Mouse (Mus musculus) heart, embryonic 12.5 days (tissue): ENCODE results near the gene Pde10a. TPM values are rescaled to one million over a fixed set of nuclear protein-coding genes. Genes with fewer than 3 reads are reported as not detected.
"Not testable (repeated sequence)": the region's sequence is repeated elsewhere in the genome, so short reads cannot be mapped to it uniquely, and the experiment has no call there.

ENCODE experiments used
- ATAC-seq: fragments of 200-750 bp; cut with Nextera tagmentation; 2 replicates; pipeline ENCODE4 v1.8.0; 2017; ENCODE audit warnings: moderate TSS enrichment, moderate library complexity; ENCODE audit not compliant: insufficient number of reproducible peaks, low FRiP score
- H3K27ac ChIP-seq: fragments of 300-500 bp; sonication (generic); 2 replicates; pipeline ENCODE4 v1.5.1; 2016; ENCODE audit warnings: mild to moderate bottlenecking, moderate library complexity; ENCODE audit not compliant: poor library complexity, severe bottlenecking
- H3K27me3 ChIP-seq: fragments of 300-500 bp; sonication (generic); replicated peaks from 2 replicates; pipeline ENCODE4 v1.6.1; 2016; ENCODE audit warnings: mild to moderate bottlenecking, moderate library complexity
- H3K36me3 ChIP-seq: fragments of 300-500 bp; sonication (generic); 2 replicates; pipeline ENCODE4 v1.6.1; 2016; ENCODE audit warnings: mild to moderate bottlenecking, moderate library complexity
- H3K4me1 ChIP-seq: fragments of 300-500 bp; sonication (generic); replicated peaks from 2 replicates; pipeline ENCODE4 v1.6.1; 2016; ENCODE audit warnings: mild to moderate bottlenecking
- H3K4me2 ChIP-seq: fragments of 300-500 bp; sonication (generic); 2 replicates; pipeline ENCODE4 v1.6.1; 2016; ENCODE audit warnings: mild to moderate bottlenecking, moderate library complexity
- H3K4me3 ChIP-seq: fragments of 300-500 bp; sonication (generic); 2 replicates; pipeline ENCODE4 v1.5.1; 2016; ENCODE audit warnings: mild to moderate bottlenecking
- H3K9ac ChIP-seq: fragments of 300-500 bp; sonication (generic); 2 replicates; pipeline ENCODE4 v1.6.1; 2016; ENCODE audit warnings: mild to moderate bottlenecking, moderate library complexity
- H3K9me3 ChIP-seq: fragments of 300-500 bp; sonication (generic); replicated peaks from 2 replicates; pipeline ENCODE4 v1.6.1; 2016; ENCODE audit warnings: mild to moderate bottlenecking, moderate library complexity
- WGBS: fragments of 180-500 bp; shearing (Covaris S2); methylation state at CpG from one replicate; pipeline ENCODE4 v1.1.7; 2016; 5-methylcytosine and 5-hydroxymethylcytosine counted together
- polyA plus RNA-seq: library from polyadenylated mRNA; unstranded; fragments of >200 nt; fragmentation: Nextera tagmentation; extraction: Ambion mirVana; gene quantifications from 2 replicates; pipeline ENCODE4 v1.2.1, GENCODE M21; 2016

The Pde10a gene
- polyA plus RNA-seq, 1 experiment from 2014 or later: 1.4 TPM

DNA sequence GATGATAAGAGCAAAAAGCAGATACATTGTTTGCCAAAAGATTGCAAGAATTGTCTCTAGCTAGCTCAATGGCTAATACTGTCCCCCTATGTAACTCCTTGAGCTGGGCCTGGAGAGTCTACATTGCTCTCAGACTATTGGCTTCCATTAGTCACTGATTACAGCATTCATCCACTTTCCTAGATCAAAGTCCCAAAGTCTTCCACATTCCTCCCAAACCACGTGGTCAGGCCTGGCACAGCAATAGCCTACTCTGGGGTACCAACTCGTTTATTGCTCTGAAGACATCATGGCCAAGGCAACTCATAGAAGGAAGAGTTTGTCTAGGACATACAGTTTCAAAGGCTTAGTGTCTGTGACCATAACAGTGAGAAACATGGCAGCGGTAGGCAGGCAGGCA, 173.6 kb downstream of the Pde10a start:
- Histone ChIP-seq H3K4me2 (no peak overlapping the region), H3K36me3 (no peaks in the 10 kb centered on the region), H3K9ac (no peak overlapping the region), H3K4me1 (no peaks in the 10 kb centered on the region), H3K9me3 (peaks cover 6% of the 10 kb centered on the region), H3K27me3 (no peaks in the 10 kb centered on the region), H3K4me3 (no peak overlapping the region), H3K27ac (no peak overlapping the region)
- no peak for ATAC-seq
- WGBS: 63% methylated on average over 3 of the region's 3 CpGs

DNA sequence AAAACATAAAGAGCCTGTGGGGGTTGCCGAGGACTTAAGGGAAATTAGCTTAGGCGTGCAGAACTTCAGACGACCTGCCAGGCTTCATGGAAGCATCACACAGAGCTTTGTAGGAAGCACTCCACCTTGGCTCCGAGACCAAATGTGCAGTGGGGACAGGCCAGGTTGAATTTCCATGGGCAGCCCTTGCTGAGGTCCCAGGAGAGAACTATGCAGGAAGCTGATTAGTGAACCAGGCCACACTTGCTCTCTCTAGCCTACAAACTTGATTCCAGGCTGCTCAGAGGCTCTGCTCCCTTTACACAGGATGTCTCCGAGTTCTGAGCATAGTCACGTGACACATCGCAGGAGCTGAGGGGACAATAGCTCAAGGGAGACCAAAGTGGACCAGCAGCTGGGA, 175.9 kb downstream of the Pde10a start:
- no peaks in the 10 kb centered on the region for H3K36me3 ChIP-seq
- H3K4me3 ChIP-seq: no peak overlapping the region
- H3K9ac ChIP-seq: no peak overlapping the region
- H3K4me2 ChIP-seq: no peak overlapping the region
- WGBS: 74% methylated on average over 7 of the region's 7 CpGs
- H3K27me3 ChIP-seq: no peaks in the 10 kb centered on the region
- ATAC-seq: no peak
- H3K4me1 ChIP-seq: no peaks in the 10 kb centered on the region
- H3K27ac ChIP-seq: no peak overlapping the region
- H3K9me3 ChIP-seq: peaks cover 6% of the 10 kb centered on the region

DNA sequence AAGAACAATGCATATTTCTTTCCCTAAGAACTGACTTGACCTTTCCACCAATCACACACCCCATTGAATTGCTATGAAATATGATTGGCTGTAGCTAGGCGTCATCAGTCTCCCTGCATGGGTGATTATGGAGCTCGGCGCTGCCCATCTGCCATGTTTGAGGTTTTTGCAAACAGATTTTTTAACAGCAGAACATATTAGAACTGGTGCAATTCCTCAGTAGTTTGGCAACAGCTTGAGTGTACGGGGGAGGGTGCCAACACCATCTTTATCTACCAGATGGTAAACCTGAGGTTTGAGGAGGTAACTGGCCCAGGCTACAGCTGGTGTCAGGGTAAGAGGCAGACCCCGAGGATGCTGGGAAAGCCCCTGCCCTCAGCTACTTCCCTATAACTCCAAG, 177.3 kb downstream of the Pde10a start:
- no peak overlapping the region for H3K4me3 ChIP-seq
- H3K4me2 ChIP-seq: no peak overlapping the region
- no peak overlapping the region for H3K9ac ChIP-seq
- no peaks in the 10 kb centered on the region for H3K36me3 ChIP-seq
- 84% methylated on average over 5 of the region's 5 CpGs for WGBS
- H3K4me1 ChIP-seq: no peaks in the 10 kb centered on the region
- ATAC-seq: no peak
- no peaks in the 10 kb centered on the region for H3K27me3 ChIP-seq
- peaks cover 3% of the 10 kb centered on the region; the same call in 1 of the 2 replicates for H3K9me3 ChIP-seq
- H3K27ac ChIP-seq: no peak overlapping the region

DNA sequence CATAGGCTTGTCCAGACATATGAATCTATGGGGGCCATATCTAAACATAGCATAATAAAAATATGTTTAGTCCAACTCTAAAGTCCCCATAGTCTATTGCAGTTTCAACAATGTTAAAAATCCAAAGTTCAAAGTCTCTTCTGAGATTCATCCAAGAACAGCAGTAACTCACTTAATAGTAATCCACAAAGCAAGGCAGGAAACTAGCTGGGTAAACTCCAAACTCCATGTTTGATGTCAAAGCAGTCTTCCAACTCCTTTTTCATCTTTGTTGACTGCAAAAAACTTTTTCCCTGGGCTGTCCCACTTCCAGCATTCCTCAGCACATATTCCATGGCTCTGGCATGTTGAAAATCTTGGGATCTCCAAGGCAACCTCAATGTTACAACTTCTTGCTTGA, 182.8 kb downstream of the Pde10a start:
- Histone ChIP-seq H3K27ac (no peak overlapping the region), H3K4me1 (no peaks in the 10 kb centered on the region), H3K9me3 (peaks cover 6% of the 10 kb centered on the region; the same call in 1 of the 2 replicates), H3K9ac (no peak overlapping the region), H3K4me2 (no peak overlapping the region), H3K36me3 (no peaks in the 10 kb centered on the region), H3K4me3 (no peak overlapping the region), H3K27me3 (no peaks in the 10 kb centered on the region)
- ATAC-seq: no peak

DNA sequence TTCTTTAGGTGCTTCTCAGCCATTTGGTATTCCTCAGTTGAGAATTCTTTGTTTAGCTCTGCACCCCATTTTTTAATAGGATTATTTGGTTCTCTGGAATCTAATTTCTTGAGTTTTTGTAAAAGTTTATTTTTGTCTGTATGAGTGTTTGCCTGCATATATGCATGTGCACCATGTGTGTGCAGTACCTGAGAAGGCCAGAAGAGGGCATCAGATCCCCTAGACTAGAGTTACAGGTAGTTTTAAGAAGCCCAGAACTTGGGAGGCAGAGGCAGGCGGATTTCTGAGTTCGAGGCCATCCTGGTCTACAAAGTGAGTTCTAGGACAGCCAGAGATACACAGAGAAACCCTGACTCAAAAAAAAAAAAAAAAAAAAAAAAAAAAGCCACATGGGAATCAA, 187.6 kb downstream of the Pde10a start:
- not testable (repeated sequence) for H3K4me2 ChIP-seq, H3K27me3 ChIP-seq, H3K27ac ChIP-seq, H3K4me3 ChIP-seq, ATAC-seq, H3K9ac ChIP-seq, H3K4me1 ChIP-seq, H3K36me3 ChIP-seq
- peaks cover 11% of the 10 kb centered on the region; the same call in 1 of the 2 replicates for H3K9me3 ChIP-seq
- WGBS: 74% methylated on average over 2 of the region's 2 CpGs

DNA sequence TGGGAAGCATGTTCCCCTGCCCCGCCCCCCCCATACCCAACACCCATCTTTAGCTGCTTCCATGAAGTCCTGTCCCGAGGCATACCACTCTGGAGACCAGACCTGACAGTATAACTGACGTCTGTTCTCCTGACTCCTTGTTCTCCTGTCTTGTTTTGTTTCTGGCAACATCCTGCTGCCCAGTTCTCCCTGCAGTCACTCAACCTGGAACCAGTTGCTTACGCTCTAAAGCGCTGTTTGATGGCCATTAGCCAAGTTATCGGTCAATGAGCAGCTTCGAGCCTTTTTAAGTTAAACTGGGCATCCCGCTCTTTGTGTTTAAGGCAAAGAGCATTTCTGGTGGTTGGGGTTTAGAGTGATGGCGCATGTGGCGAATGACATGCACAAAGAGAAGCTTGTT, 195.8 kb downstream of the Pde10a start:
- Histone ChIP-seq H3K9me3 (no peaks in the 10 kb centered on the region), H3K9ac (no peak overlapping the region), H3K36me3 (no peaks in the 10 kb centered on the region), H3K4me3 (no peak overlapping the region), H3K27me3 (no peaks in the 10 kb centered on the region), H3K27ac (no peak overlapping the region), H3K4me2 (no peak overlapping the region), H3K4me1 (no peaks in the 10 kb centered on the region)
- WGBS: 83% methylated on average over 10 of the region's 10 CpGs
- no peak for ATAC-seq

DNA sequence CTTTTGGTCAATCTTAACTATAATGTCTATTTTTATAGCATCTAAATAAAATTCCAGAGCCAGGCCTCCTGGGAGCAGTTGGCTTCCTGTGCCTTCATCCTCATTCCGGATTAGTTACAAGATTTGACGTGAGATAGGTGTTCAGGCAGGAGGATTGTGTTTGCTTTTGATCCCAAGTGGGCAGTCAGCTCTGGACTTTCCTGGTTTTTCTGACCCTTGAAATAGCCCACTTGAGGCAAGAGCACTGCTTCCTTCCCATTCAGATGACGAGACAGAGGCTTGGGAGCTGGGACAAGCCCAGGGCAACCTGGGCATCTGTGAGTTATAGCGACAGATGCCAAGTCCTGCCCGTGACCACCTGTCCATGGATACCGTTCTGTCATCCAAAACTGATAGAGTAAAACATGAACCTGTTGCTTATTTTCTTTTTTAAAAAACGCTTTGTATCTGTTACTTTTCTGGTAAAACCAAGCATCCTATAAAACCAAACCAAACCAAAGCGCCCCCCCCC, 199.3 kb downstream of the Pde10a start:
- Histone ChIP-seq H3K4me1 (no peaks in the 10 kb centered on the region), H3K36me3 (no peaks in the 10 kb centered on the region), H3K27me3 (0 out of 2 replicates have a peak, but pooled peaks cover 3% of the 10 kb centered on the region), H3K9me3 (no peaks in the 10 kb centered on the region), H3K4me2 (no peak overlapping the region), H3K4me3 (no peak overlapping the region), H3K9ac (no peak overlapping the region), H3K27ac (no peak overlapping the region)
- 77% methylated on average over 8 of the region's 8 CpGs for WGBS
- ATAC-seq: no peak

DNA sequence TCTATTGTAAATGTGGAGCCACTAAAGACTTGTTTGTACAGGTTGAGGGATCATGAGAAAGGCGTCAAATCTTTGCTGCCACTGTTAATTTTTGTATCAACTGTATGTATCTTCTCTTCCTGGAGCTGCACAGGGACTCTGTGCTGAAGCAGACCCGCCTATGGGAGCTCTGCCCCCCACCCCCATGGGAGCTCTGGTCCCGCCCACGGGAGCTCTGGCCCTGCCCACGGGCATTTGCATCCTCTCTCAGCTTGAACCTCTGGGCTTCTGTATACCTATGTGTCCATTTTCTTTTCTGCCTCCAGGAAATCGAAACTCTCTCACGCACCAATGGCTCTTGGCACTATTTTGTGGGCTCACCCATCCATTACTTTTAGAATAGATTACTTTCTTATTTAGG, 203.5 kb downstream of the Pde10a start:
- Histone ChIP-seq H3K27me3 (0 out of 2 replicates have a peak, but pooled peaks cover 3% of the 10 kb centered on the region), H3K4me1 (no peaks in the 10 kb centered on the region), H3K9me3 (no peaks in the 10 kb centered on the region), H3K4me3 (no peak overlapping the region), H3K36me3 (no peaks in the 10 kb centered on the region), H3K27ac (no peak overlapping the region), H3K4me2 (no peak overlapping the region), H3K9ac (no peak overlapping the region)
- ATAC-seq: no peak
- WGBS: 45% methylated on average over 7 of the region's 7 CpGs

DNA sequence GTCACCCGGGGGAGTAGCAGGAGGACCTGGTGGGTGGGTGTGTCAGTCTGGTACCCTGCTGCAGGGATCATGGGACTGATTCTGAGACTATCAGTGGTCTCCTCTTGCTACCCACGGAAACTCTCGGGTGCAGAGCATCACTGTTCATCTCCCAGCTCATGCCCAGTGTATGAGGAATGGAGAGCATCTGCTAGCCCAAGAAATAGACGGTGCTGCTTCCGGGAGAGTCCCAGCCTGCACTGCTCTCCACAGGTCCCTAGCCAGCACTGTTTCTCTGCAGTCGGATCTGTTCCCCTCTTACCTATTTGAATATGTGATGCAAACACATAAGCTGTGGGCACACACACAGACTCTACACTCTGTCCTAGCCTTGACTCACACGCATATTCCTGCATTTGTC, 204.6 kb downstream of the Pde10a start:
- no peaks in the 10 kb centered on the region for H3K4me1 ChIP-seq

DNA sequence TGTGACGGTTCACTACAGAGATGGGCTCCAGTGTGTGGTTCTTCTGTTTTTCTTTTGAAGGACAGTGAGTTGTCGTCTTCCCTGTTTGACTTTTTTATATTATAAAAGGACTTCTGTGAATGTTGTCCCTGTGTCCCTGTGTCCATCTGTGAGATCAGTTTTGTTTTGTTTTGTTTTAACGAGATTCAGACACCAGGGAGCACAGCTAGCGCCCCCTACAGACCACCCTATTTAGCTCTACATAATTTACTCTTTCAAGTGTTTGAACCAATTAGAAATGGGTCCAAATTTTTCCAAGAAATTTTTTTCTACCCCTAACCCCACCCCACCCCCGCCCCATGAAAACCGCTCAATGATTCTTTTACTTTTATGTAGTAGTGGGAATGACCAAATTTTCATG, 205.9 kb downstream of the Pde10a start:
- H3K36me3 ChIP-seq: no peaks in the 10 kb centered on the region
- no peak overlapping the region for H3K9ac ChIP-seq
- H3K27ac ChIP-seq: no peak overlapping the region
- H3K9me3 ChIP-seq: no peaks in the 10 kb centered on the region
- no peak for ATAC-seq
- no peaks in the 10 kb centered on the region for H3K4me1 ChIP-seq
- 0 out of 2 replicates have a peak, but pooled peaks cover 3% of the 10 kb centered on the region for H3K27me3 ChIP-seq
- H3K4me2 ChIP-seq: no peak overlapping the region
- WGBS: 56% methylated on average over 6 of the region's 6 CpGs
- H3K4me3 ChIP-seq: no peak overlapping the region

More for the DNA sequence above, 204.6 kb downstream of the Pde10a start:
- Histone ChIP-seq H3K27ac (no peak overlapping the region), H3K36me3 (no peaks in the 10 kb centered on the region), H3K9ac (no peak overlapping the region), H3K4me2 (no peak overlapping the region), H3K4me3 (no peak overlapping the region), H3K9me3 (no peaks in the 10 kb centered on the region), H3K27me3 (0 out of 2 replicates have a peak, but pooled peaks cover 3% of the 10 kb centered on the region)
- ATAC-seq: no peak
- 71% methylated on average over 7 of the region's 7 CpGs for WGBS

DNA sequence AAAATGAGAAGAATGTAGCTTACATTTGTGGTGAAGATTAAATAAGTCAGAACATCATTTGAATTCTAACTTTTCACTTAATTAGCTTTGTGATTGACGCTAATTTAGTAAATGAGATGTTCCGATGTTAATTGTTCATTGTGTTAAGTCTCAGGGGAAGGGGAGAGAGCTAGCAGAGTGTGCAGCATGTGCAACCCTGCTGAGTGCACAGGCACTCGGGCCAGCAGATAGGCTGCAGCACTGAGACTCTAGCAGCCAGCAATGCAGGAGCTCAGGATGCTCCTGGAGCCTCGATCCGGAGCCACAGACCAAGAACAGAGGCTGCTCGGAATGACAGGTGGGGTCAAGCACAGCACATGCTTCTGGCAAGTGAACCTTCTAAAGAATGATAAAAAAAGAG, 211.1 kb downstream of the Pde10a start:
- Histone ChIP-seq H3K4me1 (no peaks in the 10 kb centered on the region), H3K9me3 (no peaks in the 10 kb centered on the region), H3K36me3 (no peaks in the 10 kb centered on the region), H3K27me3 (no peaks in the 10 kb centered on the region), H3K9ac (no peak overlapping the region), H3K4me2 (no peak overlapping the region), H3K4me3 (no peak overlapping the region), H3K27ac (no peak overlapping the region)
- 72% methylated on average over 6 of the region's 6 CpGs for WGBS
- no peak for ATAC-seq

DNA sequence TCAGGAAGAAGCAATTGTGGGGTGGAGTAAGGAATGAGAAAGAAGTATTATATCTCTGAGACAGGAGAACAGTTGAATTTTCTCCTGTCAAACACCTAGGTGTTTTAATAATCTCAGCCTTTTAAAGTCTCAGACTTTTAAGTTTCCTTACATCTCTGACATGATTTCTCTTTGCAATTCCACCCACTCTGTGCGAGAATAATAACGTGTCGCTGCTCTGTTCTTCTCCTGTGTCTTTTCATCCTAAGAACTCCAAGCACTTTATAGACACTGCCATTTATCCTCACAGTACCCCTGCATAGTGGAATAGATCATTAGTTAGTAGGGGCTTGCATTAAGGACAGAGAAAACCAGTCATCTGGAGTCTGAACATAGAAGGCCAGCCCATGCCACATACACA, 217.6 kb downstream of the Pde10a start:
- 86% methylated on average over 3 of the region's 3 CpGs for WGBS
- H3K36me3 ChIP-seq: no peaks in the 10 kb centered on the region
- no peaks in the 10 kb centered on the region for H3K4me1 ChIP-seq
- no peak overlapping the region for H3K27ac ChIP-seq
- no peak overlapping the region for H3K4me3 ChIP-seq
- peaks cover 14% of the 10 kb centered on the region for H3K27me3 ChIP-seq
- no peak overlapping the region for H3K9ac ChIP-seq
- ATAC-seq: no peak
- no peak overlapping the region for H3K4me2 ChIP-seq
- no peaks in the 10 kb centered on the region for H3K9me3 ChIP-seq
